Mouse (Mus musculus) G1E (cell line): Measurements from ENCODE around the gene Foxr1.

Source experiments
- CTCF ChIP-seq: IDR thresholded peaks from 2 replicates; pipeline ENCODE4 v1.5.1; 2012; ENCODE audit warnings: low read depth, low read length, inconsistent platforms, mixed read lengths
- GATA1 ChIP-seq: IDR thresholded peaks from 2 replicates; pipeline ENCODE4 v1.6.1; 2012; ENCODE audit warnings: borderline replicate concordance, low read length, inconsistent platforms, mixed read lengths
- GATA2 ChIP-seq: IDR thresholded peaks from 2 replicates; pipeline ENCODE4 v1.6.1; 2012; ENCODE audit warnings: low read depth, low read length, inconsistent platforms, borderline replicate concordance
- POLR2AphosphoS5 ChIP-seq: IDR thresholded peaks from 2 replicates; pipeline ENCODE4 v1.6.1; 2012; ENCODE audit warnings: low read depth, low read length, inconsistent platforms; ENCODE audit not compliant: insufficient replicate concordance

DNA sequence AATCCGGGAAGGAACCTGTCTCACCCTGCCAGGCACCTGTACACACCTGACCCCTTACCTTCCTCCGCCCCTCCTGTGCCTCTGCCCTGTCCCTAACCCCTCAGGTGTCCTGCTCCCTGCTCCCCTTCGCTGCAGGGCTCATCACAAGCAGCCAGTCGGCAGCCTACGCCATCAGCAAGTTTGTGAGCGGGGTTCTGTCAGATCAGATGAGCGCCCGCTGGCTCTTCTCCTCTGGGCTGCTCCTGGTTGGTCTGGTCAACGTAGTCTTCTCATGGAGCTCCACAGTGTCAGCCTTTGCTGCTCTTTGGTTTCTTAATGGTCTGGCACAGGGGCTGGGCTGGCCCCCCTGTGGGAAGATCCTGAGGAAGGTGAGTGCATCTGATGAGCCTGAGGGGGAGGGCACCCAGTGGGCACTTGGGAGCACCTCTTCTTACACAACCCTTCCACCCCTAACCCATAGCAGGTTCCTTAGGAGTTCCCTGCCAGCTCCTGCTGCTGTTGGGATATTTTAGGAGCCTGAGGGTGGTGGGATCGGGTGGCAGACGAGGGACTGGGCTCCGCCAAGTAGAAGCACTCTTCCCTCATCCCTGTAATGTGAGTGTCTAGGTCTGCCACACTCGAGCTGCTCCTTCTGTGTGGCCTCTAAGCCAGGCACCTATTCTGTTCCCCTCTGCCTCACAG is 41.7 kb downstream of the Foxr1 start:
- TF ChIP-seq CTCF (no peak), POLR2AphosphoS5 (no peak), GATA2 (no peak), GATA1 (no peak)
